Mouse (Mus musculus) yolk sac, embryonic 10.5 days (tissue): ENCODE measurements around the gene Gm10061.
"Not testable (repeated sequence)": the region's sequence is repeated elsewhere in the genome, so short reads cannot be mapped to it uniquely, and the experiment has no call there.

Experiments
- DNase-seq: peaks from one replicate; pipeline ENCODE4 v3.0.0-alpha.2; 2017; ENCODE audit warnings: low spot score

The Gm10061 gene

GRCm38 (mm10) chr16:89150786-89151185 is at the start of gene Gm10061:
Gm10061 (plus strand) TSS chr16:89151086.
- DNase-seq = no peak

- no peak for DNase-seq
Measured at GRCm38 (mm10) chr16:89140551-89140950, 10.3 kb upstream of the Gm10061 start, which contains the start of gene Gm6358. Gm6358 (plus strand) TSS chr16:89140851.

- no peak for DNase-seq
Measured at GRCm38 (mm10) chr16:89157652-89158051, 6.8 kb downstream of the Gm10061 start, which contains the start of gene Gm9789. Gm9789 (plus strand) TSS chr16:89157952.

GRCm38 (mm10) chr16:89169190-89169589 is 18.3 kb downstream of the Gm10061 start, which contains the start of gene Gm7735:
Gm7735 (plus strand) TSS chr16:89169490.
- DNase-seq = not testable (repeated sequence)

GRCm38 (mm10) chr16:89174435-89174834 is 23.5 kb downstream of the Gm10061 start, which contains the start of gene 1110057P08Rik:
1110057P08Rik (plus strand) TSS chr16:89174735.
- DNase-seq = no peak

- no peak for DNase-seq
Measured at GRCm38 (mm10) chr16:89188621-89189020, 37.7 kb downstream of the Gm10061 start.
